Mouse (Mus musculus): ENCODE measurements around the gene Pcbp4. TPM values are rescaled to one million over a fixed set of nuclear protein-coding genes. Genes with fewer than 3 reads are reported as not detected.
A peak's percentile ranks its signal among the peaks of the same experiment; 100 is the strongest.

Pcbp4 gene
- polyA plus RNA-seq, 1 experiment from 2014 or later, result 222 TPM

GRCm38 (mm10) chr9:106476002-106476923, 23.2 kb downstream of the Pcbp4 start:
- 37% methylated on average over 16 of the region's 16 CpGs for WGBS
- Histone ChIP-seq H3K9ac (replicated peaks) (0 out of 2 replicates have a peak overlapping the region, but pooled peaks have one; percentile 6), H3K4me2 (peak overlapping the region; percentile 41), H3K4me1 (peaks cover 44% of the 10 kb centered on the region), H3K4me3 (replicated peaks) (peak overlapping the region; percentile 89; the same call in 1 of the 2 replicates), H3K27ac (replicated peaks) (peak overlapping the region; percentile 43), H3K9me3 (replicated peaks) (no peaks in the 10 kb centered on the region), H3K27me3 (replicated peaks) (no peaks in the 10 kb centered on the region), H3K36me3 (peaks cover 10% of the 10 kb centered on the region)
- ATAC-seq (ENCODE audit: low FRiP score), result no peak; the same call in 1 of the 2 replicates

- peak within 1 kb of the TSS; percentile 96 for H3K4me2 ChIP-seq
- peak within 1 kb of the TSS; percentile 89 for H3K4me3 ChIP-seq (replicated peaks)
- no peaks in the 10 kb centered on the region for H3K9me3 ChIP-seq (replicated peaks)
- H3K27ac ChIP-seq (replicated peaks), result peak within 1 kb of the TSS; percentile 43
- ATAC-seq (ENCODE audit: low FRiP score), result peak; percentile 97
- peaks cover 44% of the 10 kb centered on the region for H3K4me1 ChIP-seq
- H3K9ac ChIP-seq (replicated peaks), result peak within 1 kb of the TSS; percentile 62
- WGBS, result under 1% methylated on average over 41 of the region's 41 CpGs
- H3K36me3 ChIP-seq, result peaks cover 16% of the 10 kb centered on the region
- H3K27me3 ChIP-seq (replicated peaks), result no peaks in the 10 kb centered on the region
Observed at GRCm38 (mm10) chr9:106476924-106477484, 23.9 kb downstream of the Pcbp4 start, which contains the start of gene Parp3. Parp3 (minus strand) TSS chr9:106476949.

- peaks cover 44% of the 10 kb centered on the region for H3K4me1 ChIP-seq
- peak overlapping the region; percentile 89 for H3K4me3 ChIP-seq (replicated peaks)
- no peak for ATAC-seq (ENCODE audit: low FRiP score)
- peak overlapping the region; percentile 62 for H3K9ac ChIP-seq (replicated peaks)
- H3K9me3 ChIP-seq (replicated peaks), result no peaks in the 10 kb centered on the region
- peak overlapping the region; percentile 96 for H3K4me2 ChIP-seq
- WGBS, result 5% methylated on average over 16 of the region's 16 CpGs
- H3K27ac ChIP-seq (replicated peaks), result peak overlapping the region; percentile 37; the same call in 1 of the 2 replicates
- peaks cover 19% of the 10 kb centered on the region for H3K36me3 ChIP-seq
- H3K27me3 ChIP-seq (replicated peaks), result no peaks in the 10 kb centered on the region
Observed at GRCm38 (mm10) chr9:106477649-106478048, 24.6 kb downstream of the Pcbp4 start.

- H3K36me3 ChIP-seq, result peaks cover 23% of the 10 kb centered on the region
- H3K27ac ChIP-seq (replicated peaks), result no peak overlapping the region
- peak overlapping the region; percentile 96 for H3K4me2 ChIP-seq
- 85% methylated on average over 9 of the region's 9 CpGs for WGBS
- peak overlapping the region; percentile 89 for H3K4me3 ChIP-seq (replicated peaks)
- peak overlapping the region; percentile 62 for H3K9ac ChIP-seq (replicated peaks)
- no peaks in the 10 kb centered on the region for H3K27me3 ChIP-seq (replicated peaks)
- no peaks in the 10 kb centered on the region for H3K9me3 ChIP-seq (replicated peaks)
- H3K4me1 ChIP-seq, result peaks cover 44% of the 10 kb centered on the region
- ATAC-seq (ENCODE audit: low FRiP score), result no peak
Observed at GRCm38 (mm10) chr9:106478101-106478500, 25.0 kb downstream of the Pcbp4 start.

DNA sequence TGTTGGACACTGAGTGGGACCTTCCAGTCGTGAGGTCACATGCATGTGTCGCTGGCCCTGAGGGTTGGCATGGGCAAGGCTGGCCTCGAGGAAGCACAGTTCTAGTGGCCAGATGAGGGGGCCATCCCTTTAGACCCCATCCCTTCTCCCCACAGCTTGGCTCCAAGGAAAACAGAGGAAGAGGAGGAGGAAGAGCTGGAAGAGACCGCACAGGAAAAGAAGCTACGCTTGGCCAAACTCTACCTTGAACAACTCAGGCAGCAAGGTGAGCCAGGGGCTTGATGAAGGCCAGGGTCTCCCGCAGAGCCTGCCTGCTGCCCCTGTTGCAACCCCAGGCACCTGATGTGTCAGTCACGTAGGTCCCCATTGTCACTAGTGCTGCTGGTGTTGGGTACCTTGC, 27.4 kb downstream of the Pcbp4 start:
- WGBS, result 90% methylated on average over 7 of the region's 7 CpGs
- H3K27ac ChIP-seq (replicated peaks), result no peak overlapping the region
- H3K4me3 ChIP-seq (replicated peaks), result no peak overlapping the region
- H3K36me3 ChIP-seq, result peaks cover 47% of the 10 kb centered on the region
- H3K9ac ChIP-seq (replicated peaks), result no peak overlapping the region
- H3K27me3 ChIP-seq (replicated peaks), result no peaks in the 10 kb centered on the region
- no peaks in the 10 kb centered on the region for H3K9me3 ChIP-seq (replicated peaks)
- no peak for ATAC-seq (ENCODE audit: low FRiP score)
- H3K4me2 ChIP-seq, result no peak overlapping the region
- peaks cover 31% of the 10 kb centered on the region for H3K4me1 ChIP-seq

- Histone ChIP-seq H3K9ac (replicated peaks) (no peak overlapping the region), H3K4me2 (no peak overlapping the region), H3K27me3 (replicated peaks) (no peaks in the 10 kb centered on the region), H3K4me1 (peaks cover 28% of the 10 kb centered on the region), H3K36me3 (peaks cover 52% of the 10 kb centered on the region), H3K9me3 (replicated peaks) (no peaks in the 10 kb centered on the region), H3K4me3 (replicated peaks) (no peak overlapping the region), H3K27ac (replicated peaks) (no peak overlapping the region)
- 96% methylated on average over 15 of the region's 15 CpGs for WGBS
- no peak for ATAC-seq (ENCODE audit: low FRiP score)
Observed at GRCm38 (mm10) chr9:106481075-106481474, 28.0 kb downstream of the Pcbp4 start.

DNA sequence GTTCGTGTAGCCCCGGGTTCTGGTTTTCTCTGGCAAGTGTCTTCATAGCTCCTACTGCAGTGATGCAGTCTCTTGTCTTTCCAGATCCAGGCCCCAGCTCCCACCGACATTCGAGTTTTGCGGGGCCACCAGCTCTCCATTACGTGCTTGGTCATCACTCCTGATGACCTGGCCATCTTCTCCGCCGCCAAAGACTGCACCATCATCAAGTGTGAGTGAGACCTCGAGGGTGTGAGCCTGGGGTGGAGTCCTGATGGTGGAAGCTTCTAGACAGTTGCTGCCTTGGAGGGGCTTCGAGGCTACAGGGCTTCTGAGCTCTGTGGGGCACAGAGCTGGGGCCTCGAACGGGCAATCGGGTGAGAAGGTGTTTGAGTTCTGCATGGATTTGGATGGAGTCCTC, 28.6 kb downstream of the Pcbp4 start:
- Histone ChIP-seq H3K4me3 (replicated peaks) (no peak overlapping the region), H3K9me3 (replicated peaks) (no peaks in the 10 kb centered on the region), H3K27me3 (replicated peaks) (no peaks in the 10 kb centered on the region), H3K27ac (replicated peaks) (no peak overlapping the region), H3K4me1 (peaks cover 22% of the 10 kb centered on the region), H3K36me3 (peaks cover 57% of the 10 kb centered on the region), H3K4me2 (no peak overlapping the region), H3K9ac (replicated peaks) (no peak overlapping the region)
- 88% methylated on average over 13 of the region's 13 CpGs for WGBS
- no peak for ATAC-seq (ENCODE audit: low FRiP score)

GRCm38 (mm10) chr9:106482578-106483115, 29.6 kb downstream of the Pcbp4 start:
- peaks cover 57% of the 10 kb centered on the region for H3K36me3 ChIP-seq
- no peaks in the 10 kb centered on the region for H3K27me3 ChIP-seq (replicated peaks)
- peaks cover 18% of the 10 kb centered on the region for H3K4me1 ChIP-seq
- no peaks in the 10 kb centered on the region for H3K9me3 ChIP-seq (replicated peaks)
- no peak overlapping the region for H3K4me2 ChIP-seq
- no peak overlapping the region for H3K9ac ChIP-seq (replicated peaks)
- H3K4me3 ChIP-seq (replicated peaks), result no peak overlapping the region
- no peak overlapping the region for H3K27ac ChIP-seq (replicated peaks)
- WGBS, result 89% methylated on average over 17 of the region's 17 CpGs
- ATAC-seq (ENCODE audit: low FRiP score), result no peak

- ATAC-seq (ENCODE audit: low FRiP score), result no peak
- Histone ChIP-seq H3K9me3 (replicated peaks) (no peaks in the 10 kb centered on the region), H3K4me2 (no peak overlapping the region), H3K27ac (replicated peaks) (no peak overlapping the region), H3K4me1 (peaks cover 14% of the 10 kb centered on the region), H3K36me3 (peaks cover 57% of the 10 kb centered on the region), H3K27me3 (replicated peaks) (no peaks in the 10 kb centered on the region), H3K9ac (replicated peaks) (no peak overlapping the region), H3K4me3 (replicated peaks) (no peak overlapping the region)
- WGBS, result 99% methylated on average over 10 of the region's 10 CpGs
Observed at GRCm38 (mm10) chr9:106483136-106483535, 30.0 kb downstream of the Pcbp4 start.

DNA sequence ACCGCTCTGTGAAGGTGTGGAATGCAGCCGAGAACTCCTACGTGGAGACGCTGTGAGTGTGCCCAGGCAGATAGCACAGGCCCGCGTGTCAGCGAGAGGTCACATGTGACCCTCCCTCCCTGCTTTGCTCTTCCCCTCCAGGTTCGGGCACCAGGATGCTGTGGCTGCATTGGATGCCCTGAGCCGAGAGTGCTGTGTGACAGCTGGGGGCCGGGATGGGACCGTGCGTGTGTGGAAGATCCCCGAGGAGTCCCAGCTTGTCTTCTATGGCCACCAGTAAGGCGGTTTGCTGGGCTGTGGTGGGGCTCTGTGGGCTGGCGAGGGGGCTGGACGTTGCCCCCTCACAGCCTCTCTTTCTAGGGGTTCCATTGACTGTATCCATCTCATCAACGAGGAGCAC, 30.5 kb downstream of the Pcbp4 start:
- H3K27me3 ChIP-seq (replicated peaks), result no peaks in the 10 kb centered on the region
- 91% methylated on average over 17 of the region's 17 CpGs for WGBS

DNA sequence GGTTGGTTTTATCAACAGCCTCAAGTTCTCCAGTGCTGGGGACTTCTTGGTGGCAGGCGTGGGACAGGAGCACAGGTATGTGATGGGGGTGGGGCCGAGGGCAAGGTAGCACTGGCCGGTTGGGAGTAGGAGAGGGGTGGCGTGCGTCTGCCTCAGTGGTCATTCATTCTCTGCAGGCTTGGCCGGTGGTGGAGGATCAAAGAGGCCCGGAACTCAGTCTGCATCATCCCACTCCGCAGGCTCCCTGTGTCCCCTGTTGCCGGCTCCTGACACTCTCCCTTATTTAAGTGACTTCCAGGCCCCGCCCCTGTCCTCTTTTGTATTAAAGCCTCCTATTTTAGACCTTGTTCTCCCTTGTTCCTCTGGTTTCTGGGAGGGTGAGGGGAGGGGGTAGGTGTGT, 32.0 kb downstream of the Pcbp4 start:
- no peaks in the 10 kb centered on the region for H3K27me3 ChIP-seq (replicated peaks)
- H3K4me2 ChIP-seq, result no peak overlapping the region
- 83% methylated on average over 10 of the region's 10 CpGs for WGBS
- no peak overlapping the region for H3K9ac ChIP-seq (replicated peaks)
- H3K36me3 ChIP-seq, result peaks cover 57% of the 10 kb centered on the region
- no peaks in the 10 kb centered on the region for H3K9me3 ChIP-seq (replicated peaks)
- no peak overlapping the region for H3K27ac ChIP-seq (replicated peaks)
- H3K4me3 ChIP-seq (replicated peaks), result no peak overlapping the region
- no peak for ATAC-seq (ENCODE audit: low FRiP score)
- H3K4me1 ChIP-seq, result no peaks in the 10 kb centered on the region

More for the DNA sequence above, 30.5 kb downstream of the Pcbp4 start:
- H3K4me1 ChIP-seq, result peaks cover 9% of the 10 kb centered on the region
- H3K27ac ChIP-seq (replicated peaks), result no peak overlapping the region
- H3K36me3 ChIP-seq, result peaks cover 57% of the 10 kb centered on the region
- H3K4me2 ChIP-seq, result no peak overlapping the region
- H3K4me3 ChIP-seq (replicated peaks), result no peak overlapping the region
- H3K9me3 ChIP-seq (replicated peaks), result no peaks in the 10 kb centered on the region
- no peak overlapping the region for H3K9ac ChIP-seq (replicated peaks)
- ATAC-seq (ENCODE audit: low FRiP score), result no peak
